Mouse (Mus musculus): ENCODE data around the gene Atr.
A peak's percentile ranks its signal among the peaks of the same experiment; 100 is the strongest.

- TF ChIP-seq CTCF (IDR thresholded peaks at IDR 0.05; ENCODE audit: low read depth), result peak; percentile 54
- no peak for TF ChIP-seq EP300 (IDR thresholded peaks at IDR 0.05; ENCODE audit: low read depth)
These were observed 134.9 kb downstream of the Atr start for GRCm38 (mm10) chr9:95992255-95992654.

Measured in liver, postnatal 0 days (tissue).